Mouse (Mus musculus): ENCODE results near the gene Ccnl1. TPM values are rescaled to one million over a fixed set of nuclear protein-coding genes. Genes with fewer than 3 reads are reported as not detected.

Ccnl1 gene
- total RNA-seq (2021) = 10 to 100 TPM; 43.3 to 49.6 TPM

GRCm38 (mm10) chr3:65958102-65958839 is at the start of gene Ccnl1:
TSS of gene Ccnl1 (minus strand) at chr3:65958249.
- peak; percentile 98 for DNase-seq

DNA sequence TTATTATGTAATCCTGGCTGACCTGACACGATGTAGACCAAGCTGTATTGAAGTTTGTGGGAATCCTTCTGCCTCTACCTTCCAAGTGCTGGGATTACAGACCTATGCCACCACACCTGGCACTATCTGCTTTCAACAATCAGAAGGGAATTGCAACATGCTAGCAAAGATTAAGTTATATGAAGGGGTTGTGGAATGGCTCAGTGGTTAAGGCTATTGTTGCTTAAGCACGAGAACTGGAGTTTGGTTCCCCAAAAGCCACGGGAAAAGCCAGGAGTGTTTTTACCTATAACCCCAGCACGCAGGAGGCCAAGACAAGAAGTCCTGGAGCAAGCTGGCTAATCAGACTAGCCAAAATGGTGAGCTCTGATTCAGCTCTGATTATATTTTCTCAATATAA is 46.9 kb upstream of the Ccnl1 start:
- no peak for DNase-seq

GRCm38 (mm10) chr3:66004220-66004951 is 46.3 kb upstream of the Ccnl1 start:
- no peak for DNase-seq

DNA sequence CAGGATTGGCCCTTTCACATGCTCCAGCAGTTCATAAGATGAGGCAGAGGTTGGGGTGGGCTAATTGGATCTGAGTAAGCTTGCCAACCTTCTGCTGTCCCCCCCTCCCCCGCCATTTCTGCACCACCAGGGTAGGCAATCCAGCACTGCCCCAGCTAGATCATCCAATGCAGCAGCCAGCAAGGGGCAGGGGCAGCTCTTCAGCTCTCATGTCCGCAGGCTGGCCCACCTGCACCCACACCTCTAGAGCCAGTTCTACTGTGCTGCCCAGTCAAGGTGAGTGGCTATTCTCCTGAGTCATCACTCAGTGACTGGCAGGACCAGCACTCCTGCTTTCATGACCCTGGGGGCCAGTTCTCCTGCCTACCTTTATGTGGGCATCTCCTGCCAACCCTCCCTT is 42.4 kb upstream of the Ccnl1 start:
- no peak for DNase-seq

GRCm38 (mm10) chr3:65997360-65998008 is 39.4 kb upstream of the Ccnl1 start:
- no peak for DNase-seq

DNA sequence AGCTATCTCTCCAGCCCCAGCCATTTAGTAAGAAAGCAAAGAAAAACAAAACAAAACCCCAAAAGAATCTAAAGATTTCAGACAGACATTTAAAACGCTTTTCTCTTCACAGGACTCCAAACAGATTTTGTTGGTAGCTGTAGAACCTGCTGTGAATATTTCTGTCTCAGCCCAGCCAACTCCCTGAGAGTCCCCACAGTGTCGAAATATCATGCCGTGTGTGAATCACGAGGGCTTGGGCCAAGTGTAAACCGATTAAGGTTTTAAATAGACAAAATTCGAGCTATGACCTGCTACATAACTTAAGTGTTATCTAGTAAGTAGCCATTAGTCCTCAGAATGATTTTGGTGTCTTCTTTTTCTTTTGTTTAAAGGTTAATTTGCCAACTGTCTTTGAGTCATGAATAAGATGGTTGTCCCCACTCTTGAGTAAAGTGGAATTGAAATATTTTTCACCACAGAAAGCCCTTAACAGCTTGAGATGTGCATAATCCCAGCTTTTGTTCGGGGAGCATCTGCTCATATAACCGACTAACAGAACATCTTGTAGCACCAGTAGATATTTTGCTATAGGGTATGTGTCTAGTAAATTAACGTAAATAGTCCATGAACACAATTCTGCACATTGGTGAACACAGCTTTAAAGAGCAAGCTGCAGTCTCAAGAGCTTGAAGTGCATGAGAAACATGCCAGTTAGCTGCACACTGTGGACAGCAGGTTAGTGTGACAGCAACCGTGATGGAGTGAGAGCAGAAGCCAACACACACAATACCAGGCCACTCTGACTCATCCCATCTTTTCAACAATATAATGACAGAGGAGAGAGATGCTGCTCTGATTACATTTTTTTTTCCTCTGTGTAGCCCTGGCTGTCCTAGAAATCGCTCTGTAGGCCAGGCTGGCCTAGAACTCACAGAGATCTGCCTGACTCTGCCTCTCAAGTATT is 34.6 kb upstream of the Ccnl1 start:
- no peak for DNase-seq

- peak; percentile 52 for DNase-seq
These were observed 33.1 kb upstream of the Ccnl1 start for GRCm38 (mm10) chr3:65990957-65991646.

DNA sequence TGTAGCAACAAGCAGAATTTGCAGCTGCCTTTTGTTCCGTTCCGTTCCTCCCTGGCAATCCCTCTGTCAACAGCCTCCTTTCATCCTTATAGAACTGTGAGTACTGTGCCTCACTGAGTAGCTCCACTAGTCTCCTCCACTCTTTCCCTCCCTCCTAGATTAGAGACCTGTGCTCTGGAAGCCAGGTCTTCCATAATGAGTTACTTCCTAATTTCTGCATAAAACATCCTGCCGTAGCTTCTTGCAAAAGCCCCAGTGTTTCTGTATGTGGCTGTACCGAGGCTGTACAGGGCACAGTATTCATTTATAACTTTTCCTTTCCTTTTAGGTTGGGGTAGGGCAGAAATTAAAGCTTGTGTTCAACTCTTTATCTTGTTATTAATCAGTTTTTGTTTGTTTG is 32.5 kb upstream of the Ccnl1 start:
- no peak for DNase-seq

DNA sequence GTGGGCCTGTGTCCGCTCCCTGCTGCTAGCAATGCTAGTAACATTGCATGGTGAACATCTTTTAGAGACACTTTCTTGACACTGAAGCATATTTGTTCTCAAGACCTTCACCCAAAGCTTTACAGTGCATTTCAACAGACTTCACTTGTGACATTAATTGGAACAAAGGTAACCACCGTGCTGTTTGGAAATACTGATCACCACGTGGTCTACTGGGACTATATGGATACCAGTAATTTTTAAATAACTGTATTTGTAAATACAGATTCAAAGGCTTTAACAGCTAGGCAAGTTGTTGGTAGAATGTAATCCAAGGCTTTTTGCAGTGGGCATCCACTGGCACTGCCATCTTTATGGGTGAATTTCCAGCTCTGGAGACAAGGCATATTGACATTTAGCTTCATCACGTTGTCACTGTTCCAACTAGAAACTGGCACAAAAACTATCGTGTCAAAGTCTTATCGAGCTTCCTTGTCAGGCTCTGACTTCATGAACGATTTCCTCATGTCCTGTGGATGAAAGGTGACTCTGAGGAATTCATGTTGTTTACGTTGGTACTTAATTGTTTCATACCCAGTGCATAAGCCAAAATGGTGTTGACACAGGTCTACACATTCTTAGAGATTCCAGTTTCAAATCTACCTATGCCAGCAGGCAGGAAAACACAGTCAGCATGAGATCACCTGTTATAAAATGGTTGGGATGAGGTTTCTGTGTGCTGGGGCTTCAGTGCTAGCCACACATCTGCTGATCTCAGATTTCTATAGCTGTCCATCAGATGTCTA is 30.9 kb upstream of the Ccnl1 start:
- DNase-seq = no peak

DNA sequence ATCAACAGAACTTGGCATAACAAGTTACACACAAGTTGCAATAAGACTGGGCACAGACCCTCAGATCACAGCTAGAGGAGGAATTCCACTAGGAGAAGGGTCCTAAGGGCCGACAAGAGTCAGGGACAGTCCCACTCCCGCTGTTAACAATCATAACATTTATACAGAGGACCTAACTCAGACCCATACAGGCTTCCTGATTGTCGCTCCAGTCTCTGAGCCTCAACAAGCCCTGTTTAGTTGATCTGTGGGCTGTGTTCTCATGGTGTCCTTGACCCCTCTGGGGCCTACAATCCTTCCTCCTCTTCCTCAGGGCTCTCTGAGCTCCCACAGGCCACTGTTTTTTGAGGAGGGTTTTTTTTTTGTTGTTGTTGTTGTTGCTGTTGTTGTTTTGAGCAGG is 18.2 kb upstream of the Ccnl1 start:
- no peak for DNase-seq

DNA sequence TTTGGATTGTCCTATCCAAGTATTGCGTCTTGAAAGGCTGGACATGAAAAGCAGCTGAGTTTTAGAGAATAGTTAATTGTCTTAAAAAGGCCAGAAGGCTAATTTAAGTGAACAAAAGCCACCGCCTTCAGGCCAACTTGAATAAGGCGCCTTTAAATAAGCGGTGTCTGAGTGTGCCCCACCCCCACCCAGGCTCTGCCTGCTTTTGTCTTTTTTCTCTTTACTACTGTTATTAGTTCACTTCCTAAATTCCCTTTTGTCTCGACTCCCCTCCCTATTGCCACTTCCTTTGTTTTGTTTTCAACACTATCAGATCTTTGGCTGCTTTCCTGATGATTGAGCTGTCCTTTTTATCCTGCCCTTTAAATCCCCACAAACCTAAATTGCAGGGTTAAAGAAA is 17.3 kb upstream of the Ccnl1 start:
- peak; percentile 53 for DNase-seq

DNA sequence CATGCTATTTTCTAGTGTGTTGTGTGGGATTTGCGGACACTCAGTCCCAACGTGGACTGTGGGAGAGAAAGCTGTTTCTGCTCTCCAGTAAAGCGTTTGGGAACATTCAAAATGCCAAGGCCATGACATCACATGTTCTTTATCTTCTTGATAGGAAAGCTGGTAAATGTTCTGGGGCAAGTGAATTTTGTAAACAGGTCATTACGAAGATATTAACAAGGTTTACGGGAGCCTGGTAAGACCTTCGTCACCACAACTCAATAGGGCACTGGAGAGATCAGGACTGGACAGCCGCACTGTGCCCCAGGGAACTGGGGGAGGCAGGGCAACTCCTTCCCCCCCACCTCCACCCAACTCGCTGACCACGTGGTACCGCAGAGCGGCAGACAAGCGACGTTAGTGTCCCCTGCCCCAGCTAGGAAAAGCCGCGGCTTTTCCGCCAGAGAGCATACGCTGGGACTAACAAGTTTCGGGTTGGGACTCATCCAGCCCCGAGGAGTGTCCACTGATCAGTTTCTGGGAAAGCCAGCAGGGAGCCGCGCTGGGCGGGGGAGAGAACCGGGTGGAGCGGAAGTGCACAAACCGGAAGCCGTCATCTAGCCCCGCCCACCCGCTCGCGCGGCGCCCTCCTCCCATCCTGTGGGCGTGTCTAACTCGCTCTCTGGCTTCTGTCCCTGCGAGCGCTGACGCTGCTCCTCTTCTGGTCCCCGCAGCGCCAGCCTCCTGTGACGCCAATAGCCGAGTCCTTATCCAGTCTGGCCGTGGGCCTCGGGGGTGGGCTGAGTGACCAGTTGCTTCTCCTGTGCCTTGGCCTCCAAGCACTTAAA is 16.4 kb upstream of the Ccnl1 start:
- DNase-seq = peak; percentile 99

DNA sequence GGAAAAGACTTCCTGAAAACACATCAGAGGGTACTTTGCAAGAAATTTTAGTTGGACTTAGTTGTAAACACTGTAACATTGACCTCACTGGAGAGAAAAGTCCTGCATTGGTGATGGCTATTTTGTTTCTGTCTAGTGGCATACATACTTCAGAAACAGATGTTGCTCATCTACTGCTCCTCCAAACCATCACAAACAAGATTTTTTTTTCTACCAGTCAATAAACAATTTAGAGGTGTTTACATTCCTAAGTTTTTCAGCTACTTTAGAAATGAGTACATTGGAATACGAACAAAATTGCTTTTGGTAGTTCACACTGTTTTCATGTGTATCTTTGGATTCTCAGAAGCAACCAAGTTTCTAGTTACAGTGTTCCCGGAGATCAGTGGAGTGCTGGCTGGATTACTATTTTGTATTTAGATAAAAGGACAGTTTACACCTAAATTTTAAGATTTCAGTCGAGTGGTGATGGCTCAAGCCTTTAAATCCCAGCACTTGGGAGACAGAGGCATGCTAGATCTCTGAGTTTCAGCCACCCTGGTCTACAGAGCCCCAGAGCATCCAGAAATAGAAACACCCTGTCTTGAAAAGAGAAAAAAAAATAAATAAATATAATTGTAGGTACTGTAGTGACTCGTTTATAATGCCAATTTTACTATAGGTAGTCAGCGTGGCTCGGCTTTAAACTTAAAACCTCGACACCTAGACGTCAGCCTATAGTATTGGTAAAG is 15.6 kb upstream of the Ccnl1 start:
- DNase-seq = no peak

DNA sequence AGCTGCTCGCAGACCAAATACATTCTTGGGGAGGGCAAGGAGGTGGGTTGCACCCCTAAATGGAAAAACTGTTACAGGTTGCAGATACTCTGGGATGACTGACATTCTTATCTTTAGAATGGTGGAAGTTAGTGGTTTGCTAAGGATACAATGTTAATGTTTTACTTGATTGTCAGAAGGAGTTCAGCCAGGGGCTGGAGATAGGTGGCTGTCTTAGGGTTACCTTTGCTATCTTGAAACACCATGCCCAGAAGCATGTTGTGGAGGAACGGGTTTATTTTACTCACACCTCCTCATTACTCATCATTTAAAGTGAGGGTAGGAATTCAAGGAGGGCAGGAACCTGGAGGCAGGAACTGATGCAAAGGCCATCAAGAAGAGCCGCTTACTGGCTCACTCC is 11.1 kb upstream of the Ccnl1 start:
- no peak for DNase-seq

- no peak for DNase-seq
These were observed 8.3 kb upstream of the Ccnl1 start for GRCm38 (mm10) chr3:65966360-65966759.

- no peak for DNase-seq
These were observed 4.4 kb upstream of the Ccnl1 start for GRCm38 (mm10) chr3:65962270-65962930.

DNA sequence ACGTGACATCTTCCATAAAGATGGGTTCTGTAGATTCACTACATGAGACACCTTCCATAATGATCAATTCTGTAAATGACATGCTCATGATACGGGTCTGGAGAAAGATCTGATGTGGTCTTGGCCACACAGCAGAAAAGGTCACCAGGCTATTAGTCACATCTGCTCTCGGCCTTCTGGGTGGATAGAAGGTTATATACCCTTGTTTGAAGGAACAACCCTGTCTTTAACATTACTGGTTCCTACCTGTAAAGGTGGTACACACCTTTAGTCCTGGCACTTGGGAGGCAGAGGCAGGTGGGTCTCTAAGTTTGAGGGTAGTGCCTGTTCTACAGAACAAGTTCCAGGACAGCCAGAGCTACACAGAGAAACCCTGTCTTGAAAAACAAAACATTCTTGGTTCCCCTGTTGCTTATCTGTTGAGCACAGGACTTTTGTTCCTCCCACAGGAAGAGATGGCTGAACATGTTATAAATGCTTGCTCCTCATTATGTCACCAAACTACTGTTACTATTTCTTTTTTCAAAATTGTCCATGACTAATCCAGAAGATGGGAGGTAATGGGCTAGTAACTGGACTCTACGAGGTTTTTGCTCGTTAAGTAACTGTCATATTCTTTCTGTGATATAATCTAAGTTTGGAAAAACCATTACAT is 2.4 kb upstream of the Ccnl1 start:
- DNase-seq = no peak

GRCm38 (mm10) chr3:65959416-65960001 is 1.5 kb upstream of the Ccnl1 start:
- DNase-seq = no peak
